Mouse (Mus musculus): ENCODE data around the gene Ube2l3.
A peak's percentile ranks its signal among the peaks of the same experiment; 100 is the strongest.
"Not testable (repeated sequence)": the region's sequence is repeated elsewhere in the genome, so short reads cannot be mapped to it uniquely, and the experiment has no call there.

Gene Ube2l3

GRCm38 (mm10) chr16:17208389-17209361 lies 6.2 kb upstream of the Ube2l3 start, which contains the start of gene Rimbp3:
TSS of gene Rimbp3 (plus strand) at chr16:17208603.
- peak; percentile 88 for DNase-seq

DNA sequence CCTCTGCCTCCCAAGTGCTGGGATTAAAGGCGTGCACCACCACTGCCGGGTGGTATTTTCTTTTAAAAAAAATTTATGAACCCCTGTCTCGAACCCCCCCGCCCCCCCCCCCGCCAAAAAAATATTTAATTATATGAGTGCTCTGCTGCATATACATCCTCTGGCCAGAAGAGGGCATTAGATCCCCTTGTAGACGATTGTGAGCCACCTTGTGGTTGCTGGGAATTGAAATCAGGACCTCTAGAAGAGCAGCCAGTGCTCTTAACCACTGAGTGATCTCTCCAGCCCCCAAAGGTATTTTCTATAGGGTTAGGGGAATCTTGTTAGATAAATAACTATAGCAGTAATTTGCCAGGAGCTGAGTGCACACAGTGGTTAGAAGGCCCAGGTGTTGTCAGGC lies 2.5 kb upstream of the Ube2l3 start:
- DNase-seq: peak; percentile 35

- no peak for DNase-seq
These were observed 472 bp downstream of the Ube2l3 start for GRCm38 (mm10) chr16:17201977-17202376.

DNA sequence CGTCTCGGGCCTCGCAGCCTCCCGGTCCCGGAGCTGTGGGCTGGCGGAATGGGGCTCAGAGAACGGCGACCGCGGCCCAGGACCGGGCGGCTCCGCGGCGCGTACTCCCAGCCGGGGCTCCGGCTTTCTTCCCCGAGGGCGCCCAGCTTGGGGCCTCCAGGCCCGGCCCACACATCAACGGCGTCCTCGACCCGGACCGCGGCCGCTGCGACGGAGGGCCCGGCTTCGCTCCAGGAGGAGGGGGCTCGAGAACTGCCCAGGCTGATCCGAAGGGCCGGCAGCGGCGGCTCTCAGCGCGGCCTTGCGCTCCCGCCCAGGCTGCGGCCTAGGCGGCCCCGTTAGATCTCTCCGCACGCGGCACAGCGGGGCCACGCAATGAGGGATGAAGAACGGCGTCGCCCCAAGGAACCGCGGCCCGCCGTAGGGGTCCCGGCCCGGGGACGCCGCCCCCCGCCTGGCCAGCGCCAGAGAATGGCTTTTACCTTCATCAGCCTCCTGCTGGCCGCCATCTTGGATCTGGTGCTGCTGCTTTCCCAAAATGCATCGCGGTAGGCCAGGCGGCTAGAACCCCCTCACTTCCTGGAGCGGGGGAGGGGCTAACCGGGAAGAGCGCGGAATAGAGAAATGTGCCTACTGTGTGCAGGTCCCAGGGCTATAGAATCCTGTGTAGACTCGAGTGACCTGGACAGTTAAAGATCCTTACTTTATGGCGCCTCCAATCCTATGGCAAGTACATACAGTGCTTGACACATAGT lies 1.3 kb downstream of the Ube2l3 start:
- peak; percentile 89 for DNase-seq

DNA sequence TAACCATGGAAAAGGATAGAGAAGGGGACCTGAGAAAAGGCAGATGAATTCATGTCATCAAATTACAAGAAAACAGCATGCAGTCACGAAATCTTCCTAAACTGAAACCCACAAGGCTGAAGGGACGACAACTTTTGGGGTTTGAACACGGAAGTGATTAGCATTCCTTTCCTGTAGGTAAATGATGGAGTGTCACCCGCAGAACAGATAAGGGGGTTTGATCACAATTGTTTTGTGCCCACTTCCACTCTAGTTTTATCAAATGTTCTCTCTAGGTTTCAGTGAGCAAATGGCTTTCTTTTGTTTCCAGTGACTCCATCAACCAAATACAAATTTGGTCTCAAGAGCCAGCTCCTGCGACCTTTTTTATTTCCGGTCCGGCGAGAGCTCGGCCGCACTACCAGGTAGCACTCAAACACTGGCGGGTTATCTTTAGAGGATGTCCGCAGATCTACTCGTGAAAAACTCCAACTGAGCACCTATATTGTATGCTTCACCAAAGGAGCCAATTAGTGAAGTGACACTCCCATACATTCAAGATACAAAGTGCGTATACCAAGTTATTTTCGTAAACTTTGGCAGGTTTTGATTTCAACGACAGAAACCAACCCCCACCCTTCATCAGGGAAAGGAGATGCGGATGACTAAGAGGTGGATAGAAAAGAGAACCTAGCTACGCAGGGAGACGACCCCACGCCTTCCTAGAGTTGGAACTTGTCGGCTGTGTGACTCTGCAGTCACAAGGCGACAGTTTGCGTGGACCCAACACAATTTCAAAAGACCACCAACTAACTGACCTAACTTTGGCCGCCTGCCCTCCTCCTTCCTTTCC lies 2.1 kb downstream of the Ube2l3 start:
- DNase-seq: peak; percentile 21

GRCm38 (mm10) chr16:17193823-17194222 lies 8.6 kb downstream of the Ube2l3 start:
- no peak for DNase-seq

DNA sequence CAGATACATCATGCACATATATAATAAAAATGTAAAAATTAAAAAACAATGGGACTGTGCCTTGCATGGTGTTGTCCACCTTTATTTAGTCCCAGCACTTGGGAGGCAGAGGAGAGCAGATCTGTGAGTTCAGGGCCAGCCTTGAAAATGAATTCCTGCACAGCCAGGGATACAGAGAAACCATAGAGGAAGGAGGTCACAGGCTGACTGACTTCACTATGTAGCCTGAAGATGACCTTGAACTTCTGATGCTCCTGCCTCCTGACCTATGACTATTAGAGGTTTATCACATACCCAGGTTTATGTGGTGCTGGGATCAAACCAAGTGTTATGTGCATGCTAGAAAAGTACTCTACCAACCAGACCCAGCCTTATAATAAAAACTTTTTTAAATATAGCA lies 17.0 kb downstream of the Ube2l3 start:
- no peak for DNase-seq

GRCm38 (mm10) chr16:17183003-17183402 lies 19.4 kb downstream of the Ube2l3 start:
- DNase-seq: no peak

DNA sequence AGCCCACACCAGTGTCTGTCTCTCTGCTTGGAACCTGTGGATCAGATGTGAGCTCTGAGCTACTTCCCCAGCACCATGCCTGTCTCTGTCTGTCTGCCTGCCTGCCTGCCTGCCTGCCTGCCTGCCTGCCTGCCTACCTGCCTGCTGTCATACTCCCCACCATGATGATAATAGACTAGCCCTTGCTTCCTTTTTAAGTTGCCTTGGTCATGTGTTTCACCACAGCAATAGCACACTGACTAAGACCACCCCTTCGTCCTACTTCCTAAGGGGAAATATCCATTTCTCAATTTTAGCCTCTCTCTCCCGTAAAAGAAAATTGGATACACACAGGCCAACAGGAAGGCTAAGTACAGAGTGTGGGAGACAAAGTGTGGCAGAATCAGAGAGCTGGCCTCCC lies 20.3 kb downstream of the Ube2l3 start:
- DNase-seq: no peak

GRCm38 (mm10) chr16:17181382-17181781 lies 21.1 kb downstream of the Ube2l3 start:
- DNase-seq: peak; percentile 19

DNA sequence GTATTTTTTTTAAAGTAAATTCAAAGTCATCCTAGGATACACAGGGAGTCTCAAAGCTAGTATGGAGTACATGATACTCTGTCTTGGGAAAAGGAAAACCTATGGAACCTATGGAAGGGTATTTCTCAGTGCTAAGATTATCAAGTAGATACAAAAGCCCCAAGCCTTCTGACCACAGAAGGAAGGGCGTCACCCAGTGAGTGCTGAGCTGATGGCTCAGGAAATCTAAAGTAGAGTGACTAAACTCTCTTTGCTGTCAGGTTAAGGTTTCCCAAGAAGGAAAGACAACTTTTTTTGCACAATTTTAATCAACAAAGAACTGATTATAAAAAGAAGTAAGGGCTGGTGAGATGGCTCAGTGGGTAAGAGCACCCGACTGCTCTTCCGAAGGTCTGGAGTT lies 22.7 kb downstream of the Ube2l3 start:
- DNase-seq: no peak

GRCm38 (mm10) chr16:17177623-17178170 lies 24.8 kb downstream of the Ube2l3 start:
- DNase-seq: no peak

DNA sequence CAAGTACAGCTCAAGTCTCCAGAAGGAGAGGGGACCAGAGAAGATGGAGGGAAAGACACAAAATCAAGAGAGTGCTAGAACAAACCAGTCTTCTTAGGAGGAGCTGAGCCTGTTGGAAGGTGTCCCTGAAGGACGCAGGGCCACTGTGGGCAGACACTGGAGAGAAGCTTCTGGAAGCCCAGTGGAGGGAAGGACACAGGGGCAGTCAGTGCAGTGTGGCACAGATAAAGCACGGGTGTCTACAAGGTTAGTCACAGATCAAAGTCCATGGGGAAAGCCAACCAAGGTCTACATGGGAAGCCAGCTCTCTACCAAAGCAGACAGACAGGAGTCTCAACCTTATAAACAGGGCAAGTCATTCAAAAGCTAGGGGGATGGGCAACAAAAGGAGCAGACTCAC lies 26.7 kb downstream of the Ube2l3 start:
- DNase-seq: no peak

GRCm38 (mm10) chr16:17168049-17168448 lies 34.4 kb downstream of the Ube2l3 start:
- DNase-seq: no peak

GRCm38 (mm10) chr16:17167179-17167578 lies 35.3 kb downstream of the Ube2l3 start:
- no peak for DNase-seq

GRCm38 (mm10) chr16:17165478-17165877 lies 37.0 kb downstream of the Ube2l3 start:
- not testable (repeated sequence) for DNase-seq

DNA sequence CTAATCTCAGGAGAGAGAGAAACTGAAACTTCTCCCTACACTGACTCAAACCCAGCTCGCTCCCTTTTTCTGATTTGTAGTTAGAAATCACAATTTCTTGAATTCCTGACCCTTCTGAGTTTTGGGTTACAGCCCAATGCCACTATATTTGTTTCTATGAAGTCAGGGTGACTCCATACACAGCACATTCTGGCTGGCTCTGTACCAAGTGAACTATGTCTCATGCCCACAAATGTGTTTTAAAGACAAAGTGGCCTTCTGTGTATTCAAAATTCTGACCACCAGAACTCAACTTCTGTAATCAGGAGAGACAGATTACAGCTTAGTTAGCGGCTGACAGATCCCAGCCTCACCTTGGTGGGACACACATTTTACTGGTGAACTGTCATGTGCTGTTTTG lies 48.1 kb downstream of the Ube2l3 start:
- no peak for DNase-seq

DNA sequence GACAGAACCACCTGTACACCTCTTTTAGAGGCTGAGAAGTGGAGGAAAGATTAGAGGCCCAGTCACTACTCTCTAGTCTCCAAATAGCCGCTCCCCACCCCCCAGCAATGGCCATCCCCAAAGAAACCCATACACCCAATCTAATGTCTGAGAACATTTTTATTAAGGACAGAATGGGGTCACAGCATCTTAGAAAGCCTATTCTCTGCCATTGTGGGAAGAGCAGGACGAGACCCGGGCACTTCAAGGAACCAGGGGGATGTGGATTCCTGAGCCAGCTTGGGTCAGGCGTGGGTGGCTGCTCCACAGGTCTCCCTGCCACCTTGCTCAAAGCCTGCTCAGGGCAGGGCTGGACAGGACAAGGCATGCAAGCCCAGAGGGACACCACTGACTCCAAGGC lies 50.6 kb downstream of the Ube2l3 start:
- DNase-seq: no peak

DNA sequence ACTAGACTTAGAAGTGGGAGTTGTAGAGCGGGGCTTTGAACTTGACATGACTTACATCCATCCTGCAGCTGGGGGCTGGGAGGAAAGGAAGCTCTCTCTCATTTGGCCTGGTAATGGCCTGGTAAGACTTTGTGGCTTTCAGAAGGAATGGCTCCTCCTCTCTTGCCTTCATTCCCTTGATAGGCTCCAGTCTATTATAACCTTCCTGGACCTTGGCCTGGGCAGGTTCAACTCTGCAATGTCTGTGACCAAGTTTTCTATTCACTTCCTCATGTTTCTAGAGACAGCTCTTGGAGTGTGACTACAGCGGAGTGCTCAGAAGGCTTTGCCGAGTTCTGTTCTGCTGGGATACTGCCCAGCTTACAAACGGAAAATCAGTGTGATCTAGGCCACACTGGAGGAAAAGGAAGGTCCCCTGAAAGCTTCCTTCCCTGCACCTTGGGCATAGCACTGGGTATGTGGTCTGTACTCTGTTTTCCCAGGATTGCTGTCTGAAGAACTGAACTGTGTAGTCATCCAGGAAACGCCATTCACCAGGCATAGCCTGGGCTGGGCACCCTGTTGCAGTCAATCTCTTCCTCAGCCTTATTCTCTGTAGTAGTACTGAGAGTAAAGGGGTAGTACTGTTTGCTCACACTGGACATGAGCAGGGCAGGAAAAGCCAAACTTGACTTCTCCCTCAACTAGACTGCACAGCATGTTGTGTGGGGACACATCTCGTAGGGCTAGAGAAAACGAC lies 51.8 kb downstream of the Ube2l3 start:
- DNase-seq: no peak

GRCm38 (mm10) chr16:17148084-17148483 lies 54.4 kb downstream of the Ube2l3 start:
- DNase-seq: peak; percentile 74

GRCm38 (mm10) chr16:17147391-17147929 lies 55.0 kb downstream of the Ube2l3 start:
- peak; percentile 36 for DNase-seq

Data from liver (tissue).